In genomic region chr10:125145809-125146208, GRCm38 (mm10) we compare ENCODE assay signal across 34 mouse cellular contexts.
"Had no signal": no experiment of that assay in that cellular context is flagged by ENCODE, and none has a peak within 500 bp of the region (broad histone marks: within the 10 kb centered on the region; RNA-seq: fewer than 3 reads in every experiment).

No protein-coding gene starts in this region.

- H3K4me1 ChIP-seq: heart, embryonic 10.5 days; heart, embryonic 12.5 days; heart, embryonic 13.5 days; heart, embryonic 15.5 days; hindbrain, embryonic 10.5 days; hindbrain, embryonic 12.5 days; hindbrain, embryonic 13.5 days; hindbrain, embryonic 15.5 days; intestine, embryonic 15.5 days had no signal

- ATAC-seq: hindbrain, embryonic 16.5 days; hindbrain, postnatal 0 days; inflammation-experienced regulatory T-cells, adult 6 months; intestine, embryonic 16.5 days; intestine, postnatal 0 days had no signal

- DNase-seq: heart, postnatal 10 days; heart, postnatal 14 days; heart, postnatal 36 days; heart, postnatal 4 days; kidney, adult 11 months; kidney, adult 18-20 months; kidney, adult 2 months; kidney, adult 8-10 months; kidney, adult 9 months; kidney, postnatal 10 days; kidney, postnatal 14 days; kidney, postnatal 25 days; kidney, postnatal 36 days; layer of hippocampus, adult 9-11 months; layer of hippocampus, postnatal 36 days had no signal

- H3K9ac ChIP-seq: heart, embryonic 12.5 days; heart, embryonic 13.5 days; heart, embryonic 15.5 days; hindbrain, embryonic 12.5 days; hindbrain, embryonic 13.5 days; hindbrain, embryonic 14.5 days; hindbrain, embryonic 15.5 days; intestine, embryonic 15.5 days had no signal

- H3K27me3 ChIP-seq: heart, embryonic 12.5 days; heart, embryonic 13.5 days; heart, embryonic 15.5 days; hindbrain, embryonic 12.5 days; hindbrain, embryonic 13.5 days; hindbrain, embryonic 15.5 days; intestine, embryonic 15.5 days had no signal

- H3K4me3 ChIP-seq: heart, embryonic 10.5 days; heart, embryonic 12.5 days; heart, embryonic 13.5 days; heart, embryonic 15.5 days; hindbrain, embryonic 10.5 days; hindbrain, embryonic 12.5 days; hindbrain, embryonic 13.5 days; hindbrain, embryonic 15.5 days; intestine, embryonic 15.5 days; layer of hippocampus, adult 2 months; left cerebral cortex, adult 2 months had no signal

- H3K36me3 ChIP-seq: heart, embryonic 10.5 days; heart, embryonic 12.5 days; heart, embryonic 13.5 days; heart, embryonic 15.5 days; hindbrain, embryonic 10.5 days; hindbrain, embryonic 12.5 days; hindbrain, embryonic 13.5 days; hindbrain, embryonic 15.5 days; intestine, embryonic 15.5 days had no signal

- H3K27ac ChIP-seq: heart, embryonic 10.5 days; heart, embryonic 13.5 days; heart, embryonic 15.5 days; hindbrain, embryonic 10.5 days; hindbrain, embryonic 12.5 days; hindbrain, embryonic 13.5 days; hindbrain, embryonic 14.5 days; hindbrain, embryonic 15.5 days; hindbrain, postnatal 0 days; intestine, embryonic 15.5 days; kidney, postnatal 0 days; left cerebral cortex, adult 2 months had no signal

- H3K4me2 ChIP-seq: heart, embryonic 11.5 days; heart, embryonic 12.5 days; heart, embryonic 13.5 days; heart, embryonic 15.5 days; hindbrain, embryonic 12.5 days; hindbrain, embryonic 13.5 days; hindbrain, embryonic 14.5 days; hindbrain, embryonic 15.5 days; intestine, embryonic 15.5 days had no signal

- H3K9me3 ChIP-seq: heart, embryonic 10.5 days; heart, embryonic 12.5 days; heart, embryonic 13.5 days; heart, embryonic 15.5 days; hindbrain, embryonic 10.5 days; hindbrain, embryonic 12.5 days; hindbrain, embryonic 13.5 days; hindbrain, embryonic 15.5 days; intestine, embryonic 15.5 days had no signal
